Mouse (Mus musculus) stomach, embryonic 16.5 days (tissue): ENCODE results near the gene Lclat1. TPM values are rescaled to one million over a fixed set of nuclear protein-coding genes. Genes with fewer than 3 reads are reported as not detected.

Experiments
- ATAC-seq: fragments of 200-750 bp; cut with Nextera tagmentation; 2 replicates; pipeline ENCODE4 v1.8.0; 2017; ENCODE audit warnings: moderate number of reproducible peaks, moderate TSS enrichment; ENCODE audit not compliant: insufficient read depth, low FRiP score
- H3K27ac ChIP-seq: fragments of 300-500 bp; sonication (generic); 2 replicates; pipeline ENCODE4 v1.5.1; 2014; ENCODE audit warnings: low read length
- H3K27me3 ChIP-seq: fragments of 300-500 bp; sonication (generic); 2 replicates; pipeline ENCODE4 v1.6.1; 2014; ENCODE audit warnings: low read length, control low read depth, mixed read lengths; ENCODE audit not compliant: control insufficient read depth, insufficient read depth
- H3K36me3 ChIP-seq: fragments of 300-500 bp; sonication (generic); 2 replicates; pipeline ENCODE4 v1.6.1; 2014; ENCODE audit warnings: low read length; ENCODE audit not compliant: control insufficient read depth, insufficient read depth
- H3K4me1 ChIP-seq: fragments of 300-500 bp; sonication (generic); 2 replicates; pipeline ENCODE4 v1.6.1; 2014; ENCODE audit warnings: low read length, control low read depth, mixed read lengths; ENCODE audit not compliant: control insufficient read depth, insufficient read depth
- H3K4me2 ChIP-seq: fragments of 300-500 bp; sonication (generic); 2 replicates; pipeline ENCODE4 v1.6.1; 2014; ENCODE audit warnings: low read depth, low read length, mixed read lengths
- H3K4me3 ChIP-seq: fragments of 300-500 bp; sonication (generic); replicated peaks from 2 replicates; pipeline ENCODE4 v1.5.1; 2014; ENCODE audit warnings: mild to moderate bottlenecking, low read length
- H3K9ac ChIP-seq: fragments of 300-500 bp; sonication (generic); 2 replicates; pipeline ENCODE4 v1.6.1; 2014; ENCODE audit warnings: low read length
- H3K9me3 ChIP-seq: fragments of 300-500 bp; sonication (generic); replicated peaks from 2 replicates; pipeline ENCODE4 v1.6.1; 2016; ENCODE audit warnings: low read length, control low read depth; ENCODE audit not compliant: control insufficient read depth
- WGBS: fragments of 180-500 bp; shearing (Covaris S2); extraction: QIAGEN DNeasy Blood & Tissue Kit; methylation state at CpG from one replicate; pipeline ENCODE4 v1.1.7; 2014; 5-methylcytosine and 5-hydroxymethylcytosine counted together
- polyA plus RNA-seq: library from polyadenylated mRNA; unstranded; fragments of >200 nt; fragmentation: Nextera tagmentation; extraction: Ambion mirVana; gene quantifications from 2 replicates; pipeline ENCODE4 v1.2.1, GENCODE M21; 2015

Gene Lclat1
- polyA plus RNA-seq, 1 experiment from 2014 or later, result 14.5 TPM

DNA sequence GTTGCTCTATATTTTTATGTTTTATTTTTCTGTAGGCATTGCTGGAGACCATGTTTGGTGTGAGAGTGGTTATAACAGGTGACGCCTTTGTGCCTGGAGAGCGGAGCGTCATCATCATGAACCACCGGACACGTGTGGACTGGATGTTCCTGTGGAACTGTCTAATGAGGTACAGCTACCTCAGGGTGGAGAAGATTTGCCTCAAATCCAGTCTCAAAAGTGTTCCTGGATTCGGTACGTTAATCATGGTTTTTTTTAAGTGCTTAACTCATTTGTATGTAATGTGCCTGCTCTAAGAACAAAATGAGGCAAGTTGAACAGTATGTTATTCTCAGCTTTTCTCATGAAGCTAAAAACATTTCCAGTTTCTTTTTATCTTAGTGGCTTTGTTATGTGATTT is 61.7 kb downstream of the Lclat1 start:
- H3K4me1 ChIP-seq, result no peaks in the 10 kb centered on the region
- H3K4me3 ChIP-seq, result no peak overlapping the region
- H3K27me3 ChIP-seq, result no peaks in the 10 kb centered on the region
- no peak overlapping the region for H3K27ac ChIP-seq
- no peaks in the 10 kb centered on the region for H3K9me3 ChIP-seq
- ATAC-seq, result no peak
- H3K36me3 ChIP-seq, result no peaks in the 10 kb centered on the region
- WGBS, result 97% methylated on average over 7 of the region's 7 CpGs
- no peak overlapping the region for H3K9ac ChIP-seq
- H3K4me2 ChIP-seq, result no peak overlapping the region

DNA sequence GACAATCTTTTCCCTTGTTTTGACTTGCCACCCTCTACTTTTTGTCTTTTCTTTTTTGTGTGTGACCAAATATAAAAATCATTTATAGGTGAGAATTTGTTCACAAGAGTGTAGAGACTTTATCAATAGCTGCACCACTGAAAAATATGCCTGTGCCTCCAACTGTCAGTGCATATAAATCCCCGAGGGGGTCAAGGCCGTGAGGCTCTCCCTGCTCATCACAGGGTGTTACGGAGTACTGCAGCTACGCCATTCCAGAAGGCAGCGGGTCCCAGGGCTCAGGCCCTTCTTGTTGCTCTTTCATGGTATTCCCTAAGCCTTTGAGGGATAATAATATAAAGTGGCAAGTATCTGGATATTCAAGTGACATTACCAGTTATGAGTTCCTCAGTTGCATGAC is 62.4 kb downstream of the Lclat1 start:
- ATAC-seq, result no peak
- 87% methylated on average over 5 of the region's 5 CpGs for WGBS
- H3K36me3 ChIP-seq, result no peaks in the 10 kb centered on the region

DNA sequence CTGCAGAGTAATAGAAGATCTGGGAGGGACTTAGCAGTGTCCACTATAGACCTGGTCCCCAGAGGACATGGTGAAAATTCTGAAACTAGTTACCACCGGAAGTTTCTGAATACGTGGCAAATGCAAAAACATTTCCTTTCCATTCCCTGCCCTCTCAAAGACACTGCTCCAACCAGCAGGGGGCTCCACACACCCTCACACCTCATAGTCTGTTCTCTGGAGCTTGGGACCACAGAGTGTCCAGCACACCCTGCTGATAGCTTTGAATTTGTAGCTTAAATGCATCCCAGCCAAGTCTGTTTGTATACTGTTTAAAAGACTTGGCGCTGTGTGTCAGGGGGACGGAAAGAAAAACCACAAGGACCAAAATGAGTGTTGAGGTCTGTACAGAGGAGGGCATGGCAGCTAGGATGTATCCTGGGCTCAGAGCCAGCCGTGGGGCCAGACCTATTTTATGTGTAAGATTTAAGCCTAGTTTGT is 66.3 kb downstream of the Lclat1 start:
- ATAC-seq, result peak; percentile 80; the same call in 1 of the 2 replicates
- no peak overlapping the region for H3K4me2 ChIP-seq
- H3K27ac ChIP-seq, result peak overlapping the region; percentile 11; the same call in 1 of the 2 replicates
- no peak overlapping the region for H3K4me3 ChIP-seq
- H3K36me3 ChIP-seq, result no peaks in the 10 kb centered on the region
- 0 out of 2 replicates have a peak, but pooled peaks cover 8% of the 10 kb centered on the region for H3K4me1 ChIP-seq
- no peaks in the 10 kb centered on the region for H3K9me3 ChIP-seq
- no peaks in the 10 kb centered on the region for H3K27me3 ChIP-seq
- H3K9ac ChIP-seq, result no peak overlapping the region
- WGBS, result 39% methylated on average over 5 of the region's 5 CpGs

More for the DNA sequence above, 62.4 kb downstream of the Lclat1 start:
- Histone ChIP-seq H3K9me3 (no peaks in the 10 kb centered on the region), H3K9ac (no peak overlapping the region), H3K27me3 (no peaks in the 10 kb centered on the region), H3K4me3 (no peak overlapping the region), H3K4me2 (no peak overlapping the region), H3K4me1 (0 out of 2 replicates have a peak, but pooled peaks cover 7% of the 10 kb centered on the region), H3K27ac (no peak overlapping the region)

DNA sequence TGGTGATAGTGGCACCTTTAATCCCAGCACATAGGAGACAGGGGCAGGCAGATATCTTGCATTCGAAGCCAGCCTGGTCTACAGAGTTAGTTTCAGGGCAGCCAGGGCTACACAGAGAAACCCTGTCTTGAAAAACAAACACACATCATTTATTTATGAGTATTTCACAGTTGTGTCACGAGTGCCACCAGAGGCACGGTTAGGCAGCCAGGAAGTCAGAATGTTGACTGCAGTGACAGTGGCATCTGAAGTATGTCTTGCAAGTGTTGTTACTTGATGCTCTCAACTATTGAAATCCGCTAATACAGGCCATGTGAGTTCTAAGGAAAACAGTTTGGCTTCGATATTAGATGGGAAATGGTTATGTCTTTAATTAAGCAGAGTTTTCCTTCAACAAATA is 67.9 kb downstream of the Lclat1 start:
- H3K27me3 ChIP-seq, result no peaks in the 10 kb centered on the region
- no peak overlapping the region for H3K4me2 ChIP-seq
- H3K27ac ChIP-seq, result no peak overlapping the region
- 68% methylated on average over 5 of the region's 5 CpGs for WGBS
- H3K9ac ChIP-seq, result no peak overlapping the region
- no peaks in the 10 kb centered on the region for H3K36me3 ChIP-seq
- 0 out of 2 replicates have a peak, but pooled peaks cover 8% of the 10 kb centered on the region for H3K4me1 ChIP-seq
- H3K4me3 ChIP-seq, result no peak overlapping the region
- ATAC-seq, result no peak
- H3K9me3 ChIP-seq, result no peaks in the 10 kb centered on the region

DNA sequence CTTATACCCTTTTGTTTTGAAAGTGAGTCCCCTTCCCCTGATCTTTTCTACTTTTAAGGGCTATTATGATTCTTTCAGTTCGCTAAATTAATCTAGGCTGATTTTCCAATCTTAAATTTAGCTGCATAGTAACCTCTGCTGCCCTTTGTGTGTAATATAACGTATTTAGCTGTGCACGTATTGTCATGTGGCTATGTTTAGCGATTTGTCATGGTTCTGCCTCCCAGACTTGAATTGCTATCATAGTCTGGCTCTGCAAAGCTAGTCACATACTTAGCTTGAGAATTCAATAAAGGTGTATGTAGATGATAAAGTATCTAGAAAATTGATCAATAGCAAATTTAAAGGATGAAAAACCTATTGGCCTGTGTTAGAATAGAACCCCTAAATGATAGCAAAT is 69.3 kb downstream of the Lclat1 start:
- Histone ChIP-seq H3K4me2 (no peak overlapping the region), H3K36me3 (no peaks in the 10 kb centered on the region), H3K27me3 (no peaks in the 10 kb centered on the region), H3K27ac (no peak overlapping the region), H3K4me1 (0 out of 2 replicates have a peak, but pooled peaks cover 8% of the 10 kb centered on the region), H3K4me3 (no peak overlapping the region), H3K9me3 (no peaks in the 10 kb centered on the region), H3K9ac (no peak overlapping the region)
- no peak for ATAC-seq
- WGBS, result 89% methylated on average over 4 of the region's 4 CpGs

DNA sequence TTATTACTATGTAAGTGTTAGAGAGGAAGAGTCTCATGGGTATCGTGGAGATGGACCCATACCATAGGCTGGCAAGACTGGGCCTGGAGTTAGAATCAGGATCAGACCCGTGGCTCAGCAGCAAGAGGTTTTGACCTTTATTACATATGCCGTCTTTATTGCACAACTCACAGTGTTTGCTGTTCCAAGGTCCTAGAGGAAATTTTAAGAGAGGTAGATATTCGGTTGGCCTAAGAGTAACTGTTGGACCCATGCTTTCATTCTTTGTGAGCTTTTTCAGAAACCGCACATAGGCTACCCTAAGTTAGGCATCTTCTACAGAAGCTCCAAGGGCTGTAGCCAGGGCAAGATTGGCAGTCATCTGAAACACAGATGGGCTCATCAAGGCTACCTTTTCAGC is 79.1 kb downstream of the Lclat1 start:
- no peak overlapping the region for H3K9ac ChIP-seq
- H3K4me3 ChIP-seq, result no peak overlapping the region
- H3K27ac ChIP-seq, result no peak overlapping the region
- no peaks in the 10 kb centered on the region for H3K9me3 ChIP-seq
- WGBS, result 87% methylated on average over 5 of the region's 5 CpGs
- no peak for ATAC-seq
- H3K27me3 ChIP-seq, result no peaks in the 10 kb centered on the region
- no peaks in the 10 kb centered on the region for H3K4me1 ChIP-seq
- H3K36me3 ChIP-seq, result no peaks in the 10 kb centered on the region
- H3K4me2 ChIP-seq, result no peak overlapping the region

DNA sequence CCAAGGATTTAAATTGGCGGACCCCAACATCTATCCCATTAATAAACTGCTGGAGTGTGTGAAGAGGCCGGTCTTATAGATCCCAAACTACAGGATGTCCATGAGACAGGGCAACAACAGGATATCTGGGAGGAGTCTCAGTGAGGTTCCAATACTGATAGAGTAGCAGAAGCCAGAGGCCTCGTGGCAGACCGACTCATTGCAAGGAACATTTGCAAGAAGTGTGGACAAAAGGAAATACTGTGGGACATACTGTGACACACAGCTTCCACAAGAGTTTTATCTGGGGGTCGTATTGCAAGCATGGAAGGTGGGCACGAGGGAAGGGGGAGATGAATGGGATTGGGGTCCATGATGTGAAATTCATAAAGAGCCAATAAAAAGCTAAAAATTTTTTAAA is 86.4 kb downstream of the Lclat1 start:
- no peak for ATAC-seq
- Histone ChIP-seq H3K27me3 (no peaks in the 10 kb centered on the region), H3K36me3 (no peaks in the 10 kb centered on the region), H3K4me1 (no peaks in the 10 kb centered on the region), H3K9me3 (no peaks in the 10 kb centered on the region), H3K9ac (no peak overlapping the region), H3K4me2 (no peak overlapping the region), H3K4me3 (no peak overlapping the region), H3K27ac (no peak overlapping the region)
- WGBS, result 85% methylated on average over 6 of the region's 6 CpGs

DNA sequence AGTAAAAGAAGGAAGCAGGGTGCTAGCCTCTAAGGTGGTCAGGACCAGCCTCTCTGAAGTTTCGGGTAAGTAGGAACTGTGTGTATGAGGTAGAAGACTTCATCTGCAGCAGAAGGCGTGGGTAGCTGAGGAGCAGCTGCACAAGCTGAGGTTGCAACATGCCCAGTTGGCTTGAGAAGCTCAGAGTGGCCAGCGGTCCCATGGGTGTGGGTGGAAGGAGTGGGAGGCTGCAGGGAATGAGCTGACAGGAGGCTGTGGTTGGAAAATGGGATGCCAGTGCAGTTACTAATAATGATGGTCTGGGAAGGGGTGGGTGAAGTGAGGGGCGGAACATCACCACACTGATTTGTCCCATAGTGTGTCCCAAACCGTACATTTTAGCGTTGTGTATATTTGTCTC is 86.8 kb downstream of the Lclat1 start:
- no peak overlapping the region for H3K4me2 ChIP-seq
- no peak overlapping the region for H3K27ac ChIP-seq
- no peaks in the 10 kb centered on the region for H3K4me1 ChIP-seq
- H3K9me3 ChIP-seq, result no peaks in the 10 kb centered on the region
- H3K4me3 ChIP-seq, result no peak overlapping the region
- H3K36me3 ChIP-seq, result no peaks in the 10 kb centered on the region
- 92% methylated on average over 6 of the region's 6 CpGs for WGBS
- no peak for ATAC-seq
- no peak overlapping the region for H3K9ac ChIP-seq
- no peaks in the 10 kb centered on the region for H3K27me3 ChIP-seq

DNA sequence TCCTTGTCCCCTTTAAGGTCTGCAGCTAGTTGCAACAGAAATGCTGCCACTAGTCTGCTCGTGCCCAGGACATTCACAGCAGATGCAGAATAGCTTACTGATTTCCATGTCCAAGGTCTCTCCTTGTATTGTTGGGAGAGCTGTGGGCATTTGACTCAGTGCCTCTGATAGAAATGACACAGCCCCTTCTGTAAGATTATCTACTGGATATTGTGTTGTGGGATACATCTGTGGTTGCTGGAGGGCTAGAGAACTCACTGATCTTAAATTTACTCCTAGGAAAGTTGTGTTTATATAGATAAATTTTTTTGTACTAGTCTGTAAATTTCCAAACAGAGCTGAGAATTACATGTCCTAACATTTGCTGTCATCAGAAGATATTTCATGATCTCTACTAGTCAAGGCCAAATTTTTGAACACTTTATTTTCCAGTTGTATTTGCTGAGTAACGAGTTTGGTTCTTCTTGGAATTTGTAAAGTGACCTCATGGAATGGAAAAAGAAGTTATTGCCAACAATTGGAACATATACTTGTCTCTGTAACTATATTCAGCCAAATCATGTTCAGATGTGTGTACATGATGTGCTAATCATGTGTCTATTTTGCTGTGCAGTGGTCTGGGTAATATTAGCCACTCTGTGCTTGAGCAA is 87.4 kb downstream of the Lclat1 start:
- ATAC-seq, result no peak
- WGBS, result 83% methylated on average over 2 of the region's 2 CpGs
- H3K36me3 ChIP-seq, result no peaks in the 10 kb centered on the region

More for the DNA sequence above, 87.4 kb downstream of the Lclat1 start:
- H3K9me3 ChIP-seq, result no peaks in the 10 kb centered on the region
- no peaks in the 10 kb centered on the region for H3K4me1 ChIP-seq
- no peaks in the 10 kb centered on the region for H3K27me3 ChIP-seq
- no peak overlapping the region for H3K9ac ChIP-seq
- H3K27ac ChIP-seq, result no peak overlapping the region
- H3K4me3 ChIP-seq, result no peak overlapping the region
- no peak overlapping the region for H3K4me2 ChIP-seq
